20 mouse cellular contexts compared by ENCODE assay signal in the genomic region with DNA sequence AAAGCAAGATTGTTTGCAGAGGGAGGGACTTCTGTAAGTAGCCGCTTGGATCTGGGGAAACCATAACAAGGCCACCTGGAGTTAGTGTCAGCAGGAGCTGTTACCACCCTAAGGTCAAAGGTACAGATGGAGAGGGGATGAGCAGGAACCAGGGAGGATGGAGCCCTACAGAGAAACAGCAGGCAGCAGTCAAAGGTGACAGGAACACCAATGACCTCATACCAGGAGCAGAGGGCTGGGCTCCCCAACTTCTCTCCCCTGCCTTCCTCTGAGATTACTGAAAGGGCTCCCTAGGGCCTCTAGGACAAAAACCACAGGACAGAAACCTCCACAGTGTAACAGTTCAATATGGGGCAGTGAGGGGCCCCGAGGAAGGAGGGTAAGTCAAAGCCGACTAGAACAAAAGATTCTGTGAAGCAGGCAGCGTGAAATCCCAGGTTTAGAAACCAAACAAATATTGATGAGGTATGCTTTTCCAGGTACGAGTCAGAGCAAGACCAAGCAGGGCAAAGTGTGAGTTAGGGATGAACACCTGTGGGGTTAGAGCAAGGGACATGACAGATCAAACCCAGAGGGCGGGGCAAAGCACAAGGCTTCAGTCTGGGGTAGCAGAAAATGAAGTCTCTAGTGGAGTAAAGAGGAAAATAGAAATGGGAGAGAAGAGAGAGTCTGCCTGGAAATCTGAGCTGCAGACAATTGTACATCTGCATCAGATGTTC.
DNase-seq lines count a peak whose midpoint lies in the region; ATAC-seq and TF ChIP-seq lines count a peak whose summit lies in the region.
"Had no signal": no experiment of that assay in that cellular context is flagged by ENCODE, and none has a peak within 500 bp of the region (broad histone marks: within the 10 kb centered on the region; RNA-seq: fewer than 3 reads in every experiment).

No protein-coding gene starts in this region.

- no peak overlapping the region for H3K9ac ChIP-seq in forebrain, embryonic 12.5 days
- no peak overlapping the region for H3K9ac ChIP-seq in forebrain, postnatal 0 days
- no peak overlapping the region for H3K9ac ChIP-seq in embryonic facial prominence, embryonic 14.5 days (ENCODE audit: low read depth, low read length)
- no peak overlapping the region for H3K9ac ChIP-seq in forebrain, embryonic 14.5 days (ENCODE audit: low read length)
- H3K9ac ChIP-seq: embryonic facial prominence, embryonic 15.5 days; forebrain, embryonic 13.5 days; heart, embryonic 15.5 days; hindbrain, embryonic 15.5 days had no signal

- no peaks in the 10 kb centered on the region for H3K9me3 ChIP-seq in forebrain, embryonic 12.5 days
- no peaks in the 10 kb centered on the region for H3K9me3 ChIP-seq in forebrain, postnatal 0 days (ENCODE audit: low read length)
- H3K9me3 ChIP-seq in embryonic facial prominence, embryonic 14.5 days (ENCODE audit: control insufficient read depth, low read length), result no peaks in the 10 kb centered on the region
- H3K9me3 ChIP-seq in forebrain, embryonic 14.5 days (replicated peaks; ENCODE audit: control insufficient read depth, low read length), result no peaks in the 10 kb centered on the region
- H3K9me3 ChIP-seq: embryonic facial prominence, embryonic 15.5 days; forebrain, embryonic 13.5 days; heart, embryonic 15.5 days; hindbrain, embryonic 15.5 days had no signal

- ATAC-seq in forebrain, embryonic 12.5 days (ENCODE audit: low FRiP score), result peak; percentile 51; the same call in 1 of the 2 replicates
- ATAC-seq in forebrain, postnatal 0 days, result no peak; the same call in 1 of the 2 replicates
- ATAC-seq in embryonic facial prominence, embryonic 14.5 days (ENCODE audit: low read depth), result peak; percentile 33; the same call in 1 of the 2 replicates
- no peak for ATAC-seq in forebrain, embryonic 14.5 days
- ATAC-seq: forebrain, embryonic 13.5 days had no signal

- DNase-seq in forebrain, postnatal 0 days, result no peak
- no peak for DNase-seq in layer of hippocampus, adult 2 months (ENCODE audit: low spot score in 2 of 2)
- DNase-seq in layer of hippocampus, adult 8-10 months (ENCODE audit: low spot score in 2 of 2), result no peak
- DNase-seq in R1 (ENCODE audit: low read depth, low spot score), result peak; percentile 24
- DNase-seq in embryonic facial prominence, embryonic 14.5 days (ENCODE audit: low spot score), result peak; percentile 57
- DNase-seq in kidney, adult 9 months, result no peak
- DNase-seq in forebrain, embryonic 14.5 days (ENCODE audit: low spot score), result no peak
- DNase-seq: adrenal gland, adult 2 months; cerebellum, postnatal 10 days; kidney, adult 2 months; kidney, postnatal 36 days; lung, adult 18-20 months; right cerebral cortex, postnatal 25 days; thymus, postnatal 36 days had no signal

- H3K36me3 ChIP-seq in forebrain, embryonic 12.5 days (replicated peaks), result no peaks in the 10 kb centered on the region
- H3K36me3 ChIP-seq in forebrain, postnatal 0 days (ENCODE audit: insufficient read depth), result no peaks in the 10 kb centered on the region
- no peaks in the 10 kb centered on the region for H3K36me3 ChIP-seq in embryonic facial prominence, embryonic 14.5 days (ENCODE audit: control insufficient read depth, insufficient read depth, low read length)
- H3K36me3 ChIP-seq in forebrain, embryonic 14.5 days (ENCODE audit: control insufficient read depth, insufficient read depth, low read length), result no peaks in the 10 kb centered on the region
- H3K36me3 ChIP-seq: embryonic facial prominence, embryonic 15.5 days; heart, embryonic 15.5 days; hindbrain, embryonic 15.5 days had no signal

- no peak overlapping the region for H3K4me2 ChIP-seq in forebrain, embryonic 12.5 days
- no peak overlapping the region for H3K4me2 ChIP-seq in forebrain, postnatal 0 days (ENCODE audit: low read depth)
- no peak overlapping the region for H3K4me2 ChIP-seq in embryonic facial prominence, embryonic 14.5 days (ENCODE audit: low read depth, low read length)
- no peak overlapping the region for H3K4me2 ChIP-seq in forebrain, embryonic 14.5 days (ENCODE audit: low read length)
- H3K4me2 ChIP-seq: embryonic facial prominence, embryonic 15.5 days; forebrain, embryonic 13.5 days; heart, embryonic 15.5 days; hindbrain, embryonic 15.5 days had no signal

- peaks cover 13% of the 10 kb centered on the region for H3K4me1 ChIP-seq in forebrain, embryonic 12.5 days
- no peaks in the 10 kb centered on the region for H3K4me1 ChIP-seq in forebrain, postnatal 0 days (ENCODE audit: insufficient read depth)
- peaks cover 5% of the 10 kb centered on the region; the same call in 1 of the 2 replicates for H3K4me1 ChIP-seq in embryonic facial prominence, embryonic 14.5 days (ENCODE audit: control insufficient read depth, insufficient read depth, low read length)
- peaks cover 4% of the 10 kb centered on the region for H3K4me1 ChIP-seq in forebrain, embryonic 14.5 days (ENCODE audit: control insufficient read depth, insufficient read depth, low read length)
- H3K4me1 ChIP-seq: heart, embryonic 15.5 days had no signal

- no peak for TF ChIP-seq CTCF in forebrain, postnatal 0 days (IDR thresholded peaks at IDR 0.05; ENCODE audit: low read depth)
- TF ChIP-seq CTCF in layer of hippocampus, adult 2 months (conservative IDR thresholded peaks at IDR 0.05), result 0 out of 2 replicates have a peak, but pooled peaks have one; percentile 7

- H3K27ac ChIP-seq in forebrain, embryonic 12.5 days, result no peak overlapping the region
- H3K27ac ChIP-seq in forebrain, postnatal 0 days (ENCODE audit: low read depth, low read length), result no peak overlapping the region
- no peak overlapping the region for H3K27ac ChIP-seq in layer of hippocampus, adult 2 months
- no peak overlapping the region for H3K27ac ChIP-seq in embryonic facial prominence, embryonic 14.5 days (replicated peaks; ENCODE audit: low read depth, low read length)
- no peak overlapping the region for H3K27ac ChIP-seq in forebrain, embryonic 14.5 days (ENCODE audit: low read depth, low read length)
- H3K27ac ChIP-seq: embryonic facial prominence, embryonic 15.5 days; forebrain, embryonic 13.5 days; heart, embryonic 15.5 days; hindbrain, embryonic 15.5 days had no signal

- no peak overlapping the region for H3K4me3 ChIP-seq in forebrain, embryonic 12.5 days (replicated peaks)
- no peak overlapping the region for H3K4me3 ChIP-seq in forebrain, postnatal 0 days (ENCODE audit: low read depth, low read length)
- no peak overlapping the region for H3K4me3 ChIP-seq in layer of hippocampus, adult 2 months
- H3K4me3 ChIP-seq in embryonic facial prominence, embryonic 14.5 days (ENCODE audit: low read depth, low read length), result no peak overlapping the region
- H3K4me3 ChIP-seq in forebrain, embryonic 14.5 days (ENCODE audit: low read depth, low read length), result no peak overlapping the region
- H3K4me3 ChIP-seq: embryonic facial prominence, embryonic 15.5 days; forebrain, embryonic 13.5 days; heart, embryonic 15.5 days; hindbrain, embryonic 15.5 days had no signal

- H3K27me3 ChIP-seq in forebrain, embryonic 12.5 days, result no peaks in the 10 kb centered on the region; the same call in 1 of the 2 replicates
- H3K27me3 ChIP-seq in forebrain, postnatal 0 days (ENCODE audit: insufficient read depth, low read length), result no peaks in the 10 kb centered on the region
- no peaks in the 10 kb centered on the region for H3K27me3 ChIP-seq in embryonic facial prominence, embryonic 14.5 days (replicated peaks; ENCODE audit: control insufficient read depth, insufficient read depth, low read length)
- no peaks in the 10 kb centered on the region for H3K27me3 ChIP-seq in forebrain, embryonic 14.5 days (replicated peaks; ENCODE audit: control insufficient read depth, insufficient read depth, low read length)
- H3K27me3 ChIP-seq: CH12.LX; embryonic facial prominence, embryonic 15.5 days; forebrain, embryonic 13.5 days; heart, embryonic 15.5 days; hindbrain, embryonic 15.5 days had no signal

- 7% methylated on average over 6 of the region's 6 CpGs for WGBS in forebrain, embryonic 12.5 days
- 20% methylated on average over 6 of the region's 6 CpGs for WGBS in forebrain, postnatal 0 days
- WGBS in embryonic facial prominence, embryonic 14.5 days, result 12% methylated on average over 6 of the region's 6 CpGs
- WGBS in forebrain, embryonic 14.5 days, result 8% methylated on average over 6 of the region's 6 CpGs

Comparison
In these comparisons a context has a peak if more than half of its experiments do, and no peak if none do; other contexts are left out.
1. ATAC-seq: peak in forebrain, embryonic 12.5 days (single experiment) and embryonic facial prominence, embryonic 14.5 days (single experiment); none in forebrain, postnatal 0 days (single experiment) and forebrain, embryonic 14.5 days (single experiment).
2. DNase-seq: peak in R1 (single experiment) and embryonic facial prominence, embryonic 14.5 days (single experiment); none in forebrain, postnatal 0 days (single experiment), layer of hippocampus, adult 2 months (0 of 2), layer of hippocampus, adult 8-10 months (0 of 2), kidney, adult 9 months (single experiment) and forebrain, embryonic 14.5 days (single experiment).